Mouse (Mus musculus): ENCODE results near the gene Gm8122. TPM values are rescaled to one million over a fixed set of nuclear protein-coding genes. Genes with fewer than 3 reads are reported as not detected.
"Not testable (repeated sequence)": the region's sequence is repeated elsewhere in the genome, so short reads cannot be mapped to it uniquely, and the experiment has no call there.

The Gm8122 gene
- not detected for total RNA-seq (2021)
- not detected in 2 replicates for polyA plus RNA-seq (2012; rRNA removed)
- long read RNA-seq, result 0 reads

- DNase-seq, result not testable (repeated sequence)
Observed at GRCm38 (mm10) chr14:43235204-43235603, at the start of gene Gm8122. TSS of gene Gm8122 (minus strand) at chr14:43235304.

- not testable (repeated sequence) for DNase-seq
Observed at GRCm38 (mm10) chr14:43278681-43279080, 43.6 kb upstream of the Gm8122 start.

- not testable (repeated sequence) for DNase-seq
Observed at GRCm38 (mm10) chr14:43278146-43278545, 43.0 kb upstream of the Gm8122 start.

- not testable (repeated sequence) for DNase-seq
Observed at GRCm38 (mm10) chr14:43277468-43277867, 42.4 kb upstream of the Gm8122 start.

GRCm38 (mm10) chr14:43275752-43276151 is 40.6 kb upstream of the Gm8122 start:
- not testable (repeated sequence) for DNase-seq

GRCm38 (mm10) chr14:43274986-43275511 is 39.9 kb upstream of the Gm8122 start, which contains the start of gene Gm9732:
TSS of gene Gm9732 (plus strand) at chr14:43275036.
- DNase-seq, result not testable (repeated sequence)

GRCm38 (mm10) chr14:43273161-43273560 is 38.1 kb upstream of the Gm8122 start:
- DNase-seq, result not testable (repeated sequence)

GRCm38 (mm10) chr14:43269211-43269610 is 34.1 kb upstream of the Gm8122 start:
- DNase-seq, result not testable (repeated sequence)

- not testable (repeated sequence) for DNase-seq
Observed at GRCm38 (mm10) chr14:43268521-43269084, 33.5 kb upstream of the Gm8122 start.

GRCm38 (mm10) chr14:43263421-43263820 is 28.3 kb upstream of the Gm8122 start:
- DNase-seq, result not testable (repeated sequence)

GRCm38 (mm10) chr14:43258349-43258748 is 23.2 kb upstream of the Gm8122 start, which contains the start of gene Gm8126:
TSS of gene Gm8126 (plus strand) at chr14:43258649.
- not testable (repeated sequence) for DNase-seq

GRCm38 (mm10) chr14:43256511-43256910 is 21.4 kb upstream of the Gm8122 start:
- DNase-seq, result not testable (repeated sequence)

- DNase-seq, result not testable (repeated sequence)
Observed at GRCm38 (mm10) chr14:43250549-43251253, 15.6 kb upstream of the Gm8122 start.

- not testable (repeated sequence) for DNase-seq
Observed at GRCm38 (mm10) chr14:43249611-43250170, 14.6 kb upstream of the Gm8122 start.

GRCm38 (mm10) chr14:43237769-43238168 is 2.7 kb upstream of the Gm8122 start:
- DNase-seq, result not testable (repeated sequence)

Other genes starting within 250 kb of the Gm8122 start
- gene Gm8082, start 241.7 kb downstream of the Gm8122 start, total RNA-seq (2021), result not detected
- gene Gm8082, start 241.7 kb downstream of the Gm8122 start, polyA plus RNA-seq (2012; rRNA removed), result not detected in 2 replicates
- not detected for gene Gm10376, start 219.7 kb downstream of the Gm8122 start, total RNA-seq (2021)
- not detected in 2 replicates for gene Gm10376, start 219.7 kb downstream of the Gm8122 start, polyA plus RNA-seq (2012; rRNA removed)
- gene Gm8094, start 158.7 kb downstream of the Gm8122 start, total RNA-seq (2021), result not detected
- gene Gm8094, start 158.7 kb downstream of the Gm8122 start, polyA plus RNA-seq (2012; rRNA removed), result not detected in 2 replicates
- not detected for gene Gm8104, start 134.7 kb downstream of the Gm8122 start, total RNA-seq (2021)
- not detected in 2 replicates for gene Gm8104, start 134.7 kb downstream of the Gm8122 start, polyA plus RNA-seq (2012; rRNA removed)
- not detected for gene Gm7233, start 55.4 kb downstream of the Gm8122 start, total RNA-seq (2021)
- gene Gm7233, start 55.4 kb downstream of the Gm8122 start, polyA plus RNA-seq (2012; rRNA removed), result not detected in 2 replicates
- not detected for gene Gm8126, start 23.3 kb upstream of the Gm8122 start, total RNA-seq (2021)
- gene Gm8126, start 23.3 kb upstream of the Gm8122 start, polyA plus RNA-seq (2012; rRNA removed), result not detected in 2 replicates
- not detected for gene Gm9732, start 39.7 kb upstream of the Gm8122 start, total RNA-seq (2021)
- gene Gm9732, start 39.7 kb upstream of the Gm8122 start, polyA plus RNA-seq (2012; rRNA removed), result not detected in 2 replicates
- gene Gm8127, start 58.5 kb upstream of the Gm8122 start, total RNA-seq (2021), result not detected
- not detected in 2 replicates for gene Gm8127, start 58.5 kb upstream of the Gm8122 start, polyA plus RNA-seq (2012; rRNA removed)
- not detected for gene 1700001F09Rik, start 112.5 kb upstream of the Gm8122 start, total RNA-seq (2021)
- gene 1700001F09Rik, start 112.5 kb upstream of the Gm8122 start, polyA plus RNA-seq (2012; rRNA removed), result not detected in 2 replicates
- not detected for gene Gm8138, start 181.0 kb upstream of the Gm8122 start, total RNA-seq (2021)
- not detected in 2 replicates for gene Gm8138, start 181.0 kb upstream of the Gm8122 start, polyA plus RNA-seq (2012; rRNA removed)